Mouse (Mus musculus): ENCODE results near the gene Atp2a2.

GRCm38 (mm10) chr5:122513421-122514126 is 11.5 kb upstream of the Atp2a2 start:
- TF ChIP-seq GATA1 (IDR thresholded peaks at IDR 0.05; ENCODE audit: borderline replicate concordance, low read length) (no peak), FLI1 (IDR thresholded peaks at IDR 0.05; ENCODE audit: low read length) (no peak)

Measured in megakaryocyte, embryonic 14.5 days (primary cell).